In the genomic region with DNA sequence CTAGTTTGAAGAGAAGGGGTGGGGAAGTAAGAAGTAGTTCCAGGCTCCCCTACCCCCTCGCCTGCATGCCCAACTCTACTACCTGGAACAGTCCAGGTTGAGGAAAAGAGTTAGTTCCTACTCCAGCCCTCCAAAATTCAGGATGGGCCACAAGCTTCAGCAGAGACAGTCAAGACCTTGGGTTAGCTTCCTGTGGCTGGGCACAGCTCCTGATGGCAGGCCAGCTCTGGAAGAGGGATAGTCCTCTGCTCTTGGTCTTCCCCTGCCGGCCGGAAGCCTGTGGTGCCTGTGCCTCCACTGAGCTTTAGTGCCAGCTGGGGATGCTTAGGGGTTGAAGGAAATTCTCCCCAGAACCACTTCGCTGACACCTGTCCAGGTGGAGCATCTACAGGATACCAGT, we compare ENCODE assay signal across 11 mouse cellular contexts. TPM values are rescaled to one million over a fixed set of nuclear protein-coding genes. Genes with fewer than 3 reads are reported as not detected.
A peak's percentile ranks its signal among the peaks of the same experiment; 100 is the strongest.
DNase-seq lines count a peak whose midpoint lies in the region; ATAC-seq lines count a peak whose summit lies in the region.
"Had no signal": no experiment of that assay in that cellular context is flagged by ENCODE, and none has a peak within 500 bp of the region (broad histone marks: within the 10 kb centered on the region; RNA-seq: fewer than 3 reads in every experiment).

No protein-coding gene starts in this region.

- H3K27ac ChIP-seq in kidney, embryonic 14.5 days (ENCODE audit: low read depth, low read length), result no peak overlapping the region
- H3K27ac ChIP-seq in embryonic facial prominence, embryonic 14.5 days (replicated peaks; ENCODE audit: low read depth, low read length), result no peak overlapping the region
- H3K27ac ChIP-seq in intestine, embryonic 14.5 days (ENCODE audit: low read depth), result no peak overlapping the region
- H3K27ac ChIP-seq in midbrain, embryonic 15.5 days, result no peak overlapping the region

- intact Hi-C loops in left cerebral cortex, postnatal 10 days (cut with DNase I), result no loop called here

- 0 out of 2 replicates have a peak overlapping the region, but pooled peaks have one; percentile 25 for H3K9ac ChIP-seq in kidney, embryonic 14.5 days (ENCODE audit: low read depth, low read length)
- H3K9ac ChIP-seq in embryonic facial prominence, embryonic 14.5 days (ENCODE audit: low read depth, low read length), result no peak overlapping the region
- no peak overlapping the region for H3K9ac ChIP-seq in intestine, embryonic 14.5 days (ENCODE audit: low read length)
- no peak overlapping the region for H3K9ac ChIP-seq in midbrain, embryonic 15.5 days

- no peak for DNase-seq in kidney, postnatal 14 days
- no peak for DNase-seq in embryonic facial prominence, embryonic 14.5 days (ENCODE audit: low spot score)
- DNase-seq in intestine, embryonic 14.5 days (ENCODE audit: low spot score), result no peak
- no peak for DNase-seq in left cerebral cortex, postnatal 10 days (ENCODE audit: extremely low spot score in 1 of 2, low spot score in 2 of 2)
- DNase-seq in left cerebral cortex, adult 18-20 months (ENCODE audit: low spot score in 2 of 2), result no peak
- DNase-seq in frontal cortex, postnatal 25 days (ENCODE audit: low spot score in 2 of 2), result no peak
- DNase-seq: cerebellum, adult 8-10 months; kidney, adult 11 months; right cerebral cortex, adult 18-20 months had no signal

- peak overlapping the region; percentile 26 for H3K4me3 ChIP-seq in kidney, embryonic 14.5 days (ENCODE audit: low read length)
- H3K4me3 ChIP-seq in embryonic facial prominence, embryonic 14.5 days (ENCODE audit: low read depth, low read length), result peak overlapping the region; percentile 35
- peak overlapping the region; percentile 24; the same call in 1 of the 2 replicates for H3K4me3 ChIP-seq in intestine, embryonic 14.5 days (ENCODE audit: low read depth, low read length)
- H3K4me3 ChIP-seq in midbrain, embryonic 15.5 days, result no peak overlapping the region

- H3K27me3 ChIP-seq in kidney, embryonic 14.5 days (ENCODE audit: control insufficient read depth, insufficient read depth, low read length), result no peaks in the 10 kb centered on the region; the same call in none of the 2 replicates
- peaks cover 16% of the 10 kb centered on the region for H3K27me3 ChIP-seq in embryonic facial prominence, embryonic 14.5 days (replicated peaks; ENCODE audit: control insufficient read depth, insufficient read depth, low read length)
- no peaks in the 10 kb centered on the region for H3K27me3 ChIP-seq in intestine, embryonic 14.5 days (replicated peaks; ENCODE audit: control insufficient read depth, insufficient read depth, low read length)
- H3K27me3 ChIP-seq in midbrain, embryonic 15.5 days (replicated peaks), result peaks cover 7% of the 10 kb centered on the region

- H3K36me3 ChIP-seq in kidney, embryonic 14.5 days (ENCODE audit: control insufficient read depth, insufficient read depth, low read length), result no peaks in the 10 kb centered on the region
- no peaks in the 10 kb centered on the region for H3K36me3 ChIP-seq in embryonic facial prominence, embryonic 14.5 days (ENCODE audit: control insufficient read depth, insufficient read depth, low read length)
- H3K36me3 ChIP-seq in intestine, embryonic 14.5 days (ENCODE audit: control insufficient read depth, insufficient read depth, low read length), result no peaks in the 10 kb centered on the region
- no peaks in the 10 kb centered on the region for H3K36me3 ChIP-seq in midbrain, embryonic 15.5 days (replicated peaks)

- 0 out of 2 replicates have a peak, but pooled peaks cover 3% of the 10 kb centered on the region for H3K4me1 ChIP-seq in kidney, embryonic 14.5 days (ENCODE audit: control insufficient read depth, insufficient read depth, low read length)
- H3K4me1 ChIP-seq in embryonic facial prominence, embryonic 14.5 days (ENCODE audit: control insufficient read depth, insufficient read depth, low read length), result no peaks in the 10 kb centered on the region
- H3K4me1 ChIP-seq in intestine, embryonic 14.5 days (replicated peaks; ENCODE audit: control insufficient read depth, insufficient read depth, low read length), result no peaks in the 10 kb centered on the region
- no peaks in the 10 kb centered on the region; the same call in 1 of the 2 replicates for H3K4me1 ChIP-seq in midbrain, embryonic 15.5 days

- H3K9me3 ChIP-seq in kidney, embryonic 14.5 days (ENCODE audit: control insufficient read depth, low read length), result no peaks in the 10 kb centered on the region
- no peaks in the 10 kb centered on the region for H3K9me3 ChIP-seq in embryonic facial prominence, embryonic 14.5 days (ENCODE audit: control insufficient read depth, low read length)
- H3K9me3 ChIP-seq in intestine, embryonic 14.5 days (ENCODE audit: control insufficient read depth, low read length), result no peaks in the 10 kb centered on the region
- H3K9me3 ChIP-seq in midbrain, embryonic 15.5 days, result no peaks in the 10 kb centered on the region

- peak overlapping the region; percentile 49 for H3K4me2 ChIP-seq in kidney, embryonic 14.5 days (replicated peaks; ENCODE audit: low read depth, low read length)
- peak overlapping the region; percentile 53 for H3K4me2 ChIP-seq in embryonic facial prominence, embryonic 14.5 days (ENCODE audit: low read depth, low read length)
- H3K4me2 ChIP-seq in intestine, embryonic 14.5 days (ENCODE audit: low read length), result peak overlapping the region; percentile 60
- H3K4me2 ChIP-seq in midbrain, embryonic 15.5 days, result peak overlapping the region; percentile 25; the same call in 1 of the 2 replicates

- 17% methylated on average over 4 of the region's 4 CpGs for WGBS in kidney, embryonic 14.5 days
- 20% methylated on average over 4 of the region's 4 CpGs for WGBS in embryonic facial prominence, embryonic 14.5 days
- 20% methylated on average over 4 of the region's 4 CpGs for WGBS in intestine, embryonic 14.5 days
- 35% methylated on average over 4 of the region's 4 CpGs for WGBS in midbrain, embryonic 15.5 days

- peak; percentile 36; the same call in 1 of the 2 replicates for ATAC-seq in kidney, embryonic 14.5 days (ENCODE audit: low FRiP score, low TSS enrichment)
- ATAC-seq in embryonic facial prominence, embryonic 14.5 days (ENCODE audit: low read depth), result 0 out of 2 replicates have a peak, but pooled peaks have one; percentile 6
- ATAC-seq in intestine, embryonic 14.5 days (replicated peaks; ENCODE audit: low FRiP score, low TSS enrichment, low read depth), result 0 out of 2 replicates have a peak, but pooled peaks have one; percentile 16
- ATAC-seq in midbrain, embryonic 15.5 days (replicated peaks), result no peak

RNA-seq across cellular contexts. Expression of gene Lrrc8e, which starts 0.3 kb away (rescaled TPM):
- polyA plus RNA-seq in kidney, embryonic 14.5 days (2014; fragmentation: Nextera tagmentation; extraction: Ambion mirVana), result 0.41 and 0.43 TPM in 2 replicates
- polyA plus RNA-seq in embryonic facial prominence, embryonic 14.5 days (2014; fragmentation: Nextera tagmentation; extraction: Ambion mirVana), result 0.69 and 0.97 TPM in 2 replicates
- 0.81 and 1.3 TPM in 2 replicates for polyA plus RNA-seq in intestine, embryonic 14.5 days (2014; fragmentation: Nextera tagmentation; extraction: Ambion mirVana)
- polyA plus RNA-seq in midbrain, embryonic 15.5 days (2015; fragmentation: Nextera tagmentation; extraction: Ambion mirVana), result 0.08 and 0.11 TPM in 2 replicates
- total RNA-seq in left cerebral cortex, postnatal 10 days (2021), result not detected
- total RNA-seq in left cerebral cortex, adult 18-20 months (2021), result under 1 TPM in 1 of 2 experiments, not detected in 1; 0.33 TPM

RNA-seq across cellular contexts. Expression of gene Prr36, which starts 9.1 kb away (rescaled TPM):
- 3.8 and 7.1 TPM in 2 replicates for polyA plus RNA-seq in kidney, embryonic 14.5 days (2014; fragmentation: Nextera tagmentation; extraction: Ambion mirVana)
- polyA plus RNA-seq in embryonic facial prominence, embryonic 14.5 days (2014; fragmentation: Nextera tagmentation; extraction: Ambion mirVana), result 2.3 and 2.7 TPM in 2 replicates
- polyA plus RNA-seq in intestine, embryonic 14.5 days (2014; fragmentation: Nextera tagmentation; extraction: Ambion mirVana), result 5.4 and 6.6 TPM in 2 replicates
- 54.7 and 61.1 TPM in 2 replicates for polyA plus RNA-seq in midbrain, embryonic 15.5 days (2015; fragmentation: Nextera tagmentation; extraction: Ambion mirVana)
- 10 to 100 TPM; 60.1 to 63.3 TPM for total RNA-seq in left cerebral cortex, postnatal 10 days (2021)
- total RNA-seq in left cerebral cortex, adult 18-20 months (2021), result 10 to 100 TPM; 32.7 to 41.9 TPM

RNA-seq across cellular contexts. Expression of gene Map2k7, which starts 12.2 kb away (rescaled TPM):
- 22.6 and 24.3 TPM in 2 replicates for polyA plus RNA-seq in kidney, embryonic 14.5 days (2014; fragmentation: Nextera tagmentation; extraction: Ambion mirVana)
- polyA plus RNA-seq in embryonic facial prominence, embryonic 14.5 days (2014; fragmentation: Nextera tagmentation; extraction: Ambion mirVana), result 18.1 and 21.4 TPM in 2 replicates
- polyA plus RNA-seq in intestine, embryonic 14.5 days (2014; fragmentation: Nextera tagmentation; extraction: Ambion mirVana), result 17.9 and 19.1 TPM in 2 replicates
- polyA plus RNA-seq in midbrain, embryonic 15.5 days (2015; fragmentation: Nextera tagmentation; extraction: Ambion mirVana), result 34.0 and 35.7 TPM in 2 replicates
- 10 to 100 TPM; 59.8 to 68.6 TPM for total RNA-seq in left cerebral cortex, postnatal 10 days (2021)
- total RNA-seq in left cerebral cortex, adult 18-20 months (2021), result 100 to 1,000 TPM in 1 of 2 experiments, 10 to 100 TPM in 1; 92.3 to 108 TPM

RNA-seq across cellular contexts. Expression of gene Gm49320, which starts 12.3 kb away (rescaled TPM):
- polyA plus RNA-seq in kidney, embryonic 14.5 days (2014; fragmentation: Nextera tagmentation; extraction: Ambion mirVana), result 0.86 and 2.2 TPM in 2 replicates
- 0.33 and 1.1 TPM in 2 replicates for polyA plus RNA-seq in embryonic facial prominence, embryonic 14.5 days (2014; fragmentation: Nextera tagmentation; extraction: Ambion mirVana)
- 1.4 and 1.7 TPM in 2 replicates for polyA plus RNA-seq in intestine, embryonic 14.5 days (2014; fragmentation: Nextera tagmentation; extraction: Ambion mirVana)
- 1.0 and 1.8 TPM in 2 replicates for polyA plus RNA-seq in midbrain, embryonic 15.5 days (2015; fragmentation: Nextera tagmentation; extraction: Ambion mirVana)
- total RNA-seq in left cerebral cortex, postnatal 10 days (2021), result 1 to 10 TPM in 1 of 2 experiments, not detected in 1; 1.6 TPM
- not detected for total RNA-seq in left cerebral cortex, adult 18-20 months (2021)

RNA-seq across cellular contexts. Expression of gene Tgfbr3l, which starts 21.7 kb away (rescaled TPM):
- 4.7 and 5.9 TPM in 2 replicates for polyA plus RNA-seq in kidney, embryonic 14.5 days (2014; fragmentation: Nextera tagmentation; extraction: Ambion mirVana)
- 3.3 and 5.0 TPM in 2 replicates for polyA plus RNA-seq in embryonic facial prominence, embryonic 14.5 days (2014; fragmentation: Nextera tagmentation; extraction: Ambion mirVana)
- 3.3 and 4.0 TPM in 2 replicates for polyA plus RNA-seq in intestine, embryonic 14.5 days (2014; fragmentation: Nextera tagmentation; extraction: Ambion mirVana)
- polyA plus RNA-seq in midbrain, embryonic 15.5 days (2015; fragmentation: Nextera tagmentation; extraction: Ambion mirVana), result 5.2 and 6.6 TPM in 2 replicates
- total RNA-seq in left cerebral cortex, postnatal 10 days (2021), result 1 to 10 TPM; 8.6 to 8.9 TPM
- total RNA-seq in left cerebral cortex, adult 18-20 months (2021), result 1 to 10 TPM; 9.5 TPM
